ENCODE assay signal across 11 mouse cellular contexts in genomic region chr9:27174079-27174478, GRCm38 (mm10). TPM values are rescaled to one million over a fixed set of nuclear protein-coding genes. Genes with fewer than 3 reads are reported as not detected.
A peak's percentile ranks its signal among the peaks of the same experiment; 100 is the strongest.
DNase-seq lines count a peak whose midpoint lies in the region; ATAC-seq lines count a peak whose summit lies in the region.
"Had no signal": no experiment of that assay in that cellular context is flagged by ENCODE, and none has a peak within 500 bp of the region (broad histone marks: within the 10 kb centered on the region; RNA-seq: fewer than 3 reads in every experiment).

No protein-coding gene starts in this region.

- no peak overlapping the region for H3K27ac ChIP-seq in intestine, embryonic 15.5 days
- H3K27ac ChIP-seq in intestine, embryonic 16.5 days (ENCODE audit: low read length): no peak overlapping the region
- peak overlapping the region; percentile 1; the same call in 1 of the 2 replicates for H3K27ac ChIP-seq in forebrain, embryonic 11.5 days (ENCODE audit: low read depth, low read length)
- no peak overlapping the region for H3K27ac ChIP-seq in heart, embryonic 12.5 days (ENCODE audit: poor library complexity, severe bottlenecking)
- H3K27ac ChIP-seq: macrophage had no signal

- H3K4me2 ChIP-seq in intestine, embryonic 15.5 days (replicated peaks): no peak overlapping the region
- H3K4me2 ChIP-seq in intestine, embryonic 16.5 days (ENCODE audit: low read depth, low read length): no peak overlapping the region
- H3K4me2 ChIP-seq in forebrain, embryonic 11.5 days (ENCODE audit: low read depth, low read length, severe bottlenecking): no peak overlapping the region
- no peak overlapping the region for H3K4me2 ChIP-seq in heart, embryonic 12.5 days

- peak; percentile 63 for DNase-seq in forebrain, embryonic 11.5 days (ENCODE audit: low spot score)
- DNase-seq in layer of hippocampus, postnatal 14 days (ENCODE audit: low spot score in 2 of 2): peak; percentile 65 to 86
- DNase-seq in retina, postnatal 1 day: peak; percentile 95
- DNase-seq in left cerebral cortex, adult 18-20 months (ENCODE audit: low spot score in 2 of 2): no peak
- DNase-seq: cerebellum, adult 9-10 months; heart, postnatal 4 days had no signal

- H3K27me3 ChIP-seq in intestine, embryonic 15.5 days (replicated peaks): no peaks in the 10 kb centered on the region
- no peaks in the 10 kb centered on the region for H3K27me3 ChIP-seq in intestine, embryonic 16.5 days (replicated peaks; ENCODE audit: control insufficient read depth, insufficient read depth, low read length)
- H3K27me3 ChIP-seq in forebrain, embryonic 11.5 days (ENCODE audit: control insufficient read depth, insufficient read depth, low read length): no peaks in the 10 kb centered on the region
- H3K27me3 ChIP-seq in heart, embryonic 12.5 days (replicated peaks): no peaks in the 10 kb centered on the region

- WGBS in intestine, embryonic 15.5 days: 42% methylated on average over 5 of the region's 5 CpGs
- 45% methylated on average over 5 of the region's 5 CpGs for WGBS in intestine, embryonic 16.5 days
- 14% methylated on average over 5 of the region's 5 CpGs for WGBS in forebrain, embryonic 11.5 days
- WGBS in heart, embryonic 12.5 days: 38% methylated on average over 5 of the region's 5 CpGs

- H3K9ac ChIP-seq in intestine, embryonic 15.5 days: no peak overlapping the region
- H3K9ac ChIP-seq in intestine, embryonic 16.5 days (ENCODE audit: low read depth, low read length): no peak overlapping the region
- no peak overlapping the region; the same call in 1 of the 2 replicates for H3K9ac ChIP-seq in forebrain, embryonic 11.5 days (ENCODE audit: low read length)
- no peak overlapping the region for H3K9ac ChIP-seq in heart, embryonic 12.5 days

- H3K4me1 ChIP-seq in intestine, embryonic 15.5 days (replicated peaks): no peaks in the 10 kb centered on the region
- H3K4me1 ChIP-seq in intestine, embryonic 16.5 days (ENCODE audit: control insufficient read depth, insufficient read depth, low read length): no peaks in the 10 kb centered on the region
- peaks cover 3% of the 10 kb centered on the region; the same call in 1 of the 2 replicates for H3K4me1 ChIP-seq in forebrain, embryonic 11.5 days (replicated peaks; ENCODE audit: control insufficient read depth, insufficient read depth, low read length)
- H3K4me1 ChIP-seq in heart, embryonic 12.5 days (replicated peaks): no peaks in the 10 kb centered on the region

- H3K4me3 ChIP-seq in intestine, embryonic 15.5 days (replicated peaks): no peak overlapping the region
- no peak overlapping the region for H3K4me3 ChIP-seq in intestine, embryonic 16.5 days (ENCODE audit: low read length)
- no peak overlapping the region for H3K4me3 ChIP-seq in forebrain, embryonic 11.5 days (ENCODE audit: low read depth, low read length)
- H3K4me3 ChIP-seq in heart, embryonic 12.5 days: no peak overlapping the region

- no peaks in the 10 kb centered on the region for H3K9me3 ChIP-seq in intestine, embryonic 15.5 days
- H3K9me3 ChIP-seq in intestine, embryonic 16.5 days (ENCODE audit: control insufficient read depth, low read length): no peaks in the 10 kb centered on the region
- no peaks in the 10 kb centered on the region for H3K9me3 ChIP-seq in forebrain, embryonic 11.5 days (ENCODE audit: control insufficient read depth, low read length)
- H3K9me3 ChIP-seq in heart, embryonic 12.5 days (replicated peaks): no peaks in the 10 kb centered on the region

- ATAC-seq in intestine, embryonic 15.5 days: peak; percentile 34; the same call in 1 of the 2 replicates
- no peak for ATAC-seq in intestine, embryonic 16.5 days
- ATAC-seq in forebrain, embryonic 11.5 days (replicated peaks; ENCODE audit: low FRiP score): peak; percentile 83
- ATAC-seq in activated CD4-positive, CD25-positive, alpha-beta regulatory T cell, adult 4 months: no peak
- no peak for ATAC-seq in heart, embryonic 12.5 days (ENCODE audit: insufficient number of reproducible peaks, low FRiP score)

- no peaks in the 10 kb centered on the region for H3K36me3 ChIP-seq in intestine, embryonic 15.5 days
- H3K36me3 ChIP-seq in intestine, embryonic 16.5 days (ENCODE audit: control insufficient read depth, insufficient read depth, low read length): no peaks in the 10 kb centered on the region
- no peaks in the 10 kb centered on the region for H3K36me3 ChIP-seq in forebrain, embryonic 11.5 days (ENCODE audit: control insufficient read depth, insufficient read depth, low read length)
- no peaks in the 10 kb centered on the region for H3K36me3 ChIP-seq in heart, embryonic 12.5 days

RNA-seq across cellular contexts. Expression of gene Jam3, which starts 18.9 kb away (rescaled TPM):
- 42.7 and 55.1 TPM in 2 replicates for polyA plus RNA-seq in intestine, embryonic 15.5 days (2015; fragmentation: Nextera tagmentation; extraction: Ambion mirVana)
- polyA plus RNA-seq in intestine, embryonic 16.5 days (2015; fragmentation: Nextera tagmentation; extraction: Ambion mirVana): 36.5 and 41.4 TPM in 2 replicates
- 168 and 176 TPM in 2 replicates for polyA plus RNA-seq in forebrain, embryonic 11.5 days (2014; fragmentation: Nextera tagmentation; extraction: Ambion mirVana)
- 10 to 100 TPM; 30.1 to 31.3 TPM for total RNA-seq in layer of hippocampus, postnatal 14 days (2021)
- under 1 TPM in 1 of 2 experiments, not detected in 1; 0.56 TPM for polyA plus RNA-seq in activated CD4-positive, CD25-positive, alpha-beta regulatory T cell, adult 4 months (2017; shearing (Covaris generic))
- 47.4 and 50.0 TPM in 2 replicates for polyA plus RNA-seq in heart, embryonic 12.5 days (2016; fragmentation: Nextera tagmentation; extraction: Ambion mirVana)
- 10 to 100 TPM; 27.3 to 32.7 TPM for total RNA-seq in left cerebral cortex, adult 18-20 months (2021)
- polyA plus RNA-seq: macrophage had no signal

Comparison
In these comparisons a context has a peak if more than half of its experiments do, and no peak if none do; other contexts are left out.
1. ATAC-seq: peak in intestine, embryonic 15.5 days (single experiment) and forebrain, embryonic 11.5 days (single experiment); none in intestine, embryonic 16.5 days (single experiment), activated CD4-positive, CD25-positive, alpha-beta regulatory T cell, adult 4 months (single experiment) and heart, embryonic 12.5 days (single experiment).
2. DNase-seq: peak in forebrain, embryonic 11.5 days (single experiment), layer of hippocampus, postnatal 14 days (2 of 2) and retina, postnatal 1 day (single experiment); none in left cerebral cortex, adult 18-20 months (0 of 2).
3. RNA of gene Jam3, which starts 18.9 kb away (polyA plus RNA-seq): 168 to 176 TPM in forebrain, embryonic 11.5 days, 42.7 to 55.1 TPM in intestine, embryonic 15.5 days, 47.4 to 50.0 TPM in heart, embryonic 12.5 days and 36.5 to 41.4 TPM in intestine, embryonic 16.5 days; 0.56 TPM in activated CD4-positive, CD25-positive, alpha-beta regulatory T cell, adult 4 months; every median in the first group is over 10 times any median in the second.